Mouse (Mus musculus): ENCODE results near the gene Eftud2.

DNA sequence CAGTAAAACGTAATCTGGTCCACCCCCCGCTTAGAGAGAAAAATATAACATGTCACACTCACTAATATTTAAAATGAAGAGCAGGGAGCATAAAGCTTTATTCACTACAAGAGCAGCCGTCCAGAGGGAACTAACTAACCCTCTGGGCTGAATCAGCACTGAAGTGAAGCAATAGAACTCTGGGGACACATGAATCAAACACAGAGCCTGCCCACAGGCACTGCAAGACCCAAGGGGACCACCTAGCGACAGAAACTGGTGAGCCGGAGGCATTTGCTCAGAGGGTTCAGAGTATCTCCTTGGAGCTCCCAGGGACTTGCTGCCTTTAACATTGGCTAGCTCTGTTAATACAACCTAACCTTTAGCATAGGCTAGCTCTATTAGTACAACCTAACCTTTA lies 9.3 kb upstream of the Eftud2 start:
- TF ChIP-seq TAL1 (IDR thresholded peaks at IDR 0.05; ENCODE audit: low read length) (no peak), GATA1 (IDR thresholded peaks at IDR 0.05; ENCODE audit: low read length) (no peak)
